Mouse (Mus musculus) frontal cortex, postnatal 14 days (tissue): ENCODE measurements around the gene Olfr1420.
"Not testable (repeated sequence)": the region's sequence is repeated elsewhere in the genome, so short reads cannot be mapped to it uniquely, and the experiment has no call there.

Source experiments
- DNase-seq, 2 experiments: peaks; one replicate each; pipeline ENCODE4 v3.0.0; 2022; ENCODE audit warnings: low spot score in 2 of 2

Olfr1420 gene

GRCm38 (mm10) chr19:11886265-11886664 lies at the start of gene Olfr1420:
Gene Olfr1420 (plus strand): TSS chr19:11886565.
- DNase-seq, result no peak

GRCm38 (mm10) chr19:11839119-11839518 lies 47.2 kb upstream of the Olfr1420 start, which contains the start of gene Olfr1417:
Gene Olfr1417 (minus strand): TSS chr19:11839219.
- no peak for DNase-seq

GRCm38 (mm10) chr19:11846333-11846732 lies 40.0 kb upstream of the Olfr1420 start:
- no peak for DNase-seq

- no peak for DNase-seq
Measured at GRCm38 (mm10) chr19:11852652-11853051, 33.7 kb upstream of the Olfr1420 start.

GRCm38 (mm10) chr19:11854821-11855220 lies 31.5 kb upstream of the Olfr1420 start:
- no peak for DNase-seq

- no peak for DNase-seq
Measured at GRCm38 (mm10) chr19:11856506-11856905, 29.9 kb upstream of the Olfr1420 start.

- DNase-seq, result no peak
Measured at GRCm38 (mm10) chr19:11860966-11861365, 25.4 kb upstream of the Olfr1420 start, which contains the start of gene Olfr1418. Gene Olfr1418 (minus strand): TSS chr19:11861066.

GRCm38 (mm10) chr19:11867837-11868236 lies 18.5 kb upstream of the Olfr1420 start:
- DNase-seq, result no peak

- DNase-seq, result no peak
Measured at GRCm38 (mm10) chr19:11875006-11875405, 11.4 kb upstream of the Olfr1420 start, which contains the start of gene Olfr1419. Gene Olfr1419 (minus strand): TSS chr19:11875106.

- not testable (repeated sequence) for DNase-seq
Measured at GRCm38 (mm10) chr19:11878404-11878803, 8.0 kb upstream of the Olfr1420 start.

GRCm38 (mm10) chr19:11911021-11911420 lies 24.7 kb downstream of the Olfr1420 start:
- DNase-seq, result no peak

GRCm38 (mm10) chr19:11911603-11912002 lies 25.2 kb downstream of the Olfr1420 start:
- peak in 1 of 2 experiments; percentile 16 for DNase-seq

GRCm38 (mm10) chr19:11912037-11912532 lies 25.7 kb downstream of the Olfr1420 start, which contains the start of gene Patl1:
Gene Patl1 (plus strand): TSS chr19:11912399.
- peak; percentile 98 for DNase-seq

- DNase-seq, result peak; percentile 17 to 29
Measured at GRCm38 (mm10) chr19:11912533-11913121, 26.3 kb downstream of the Olfr1420 start.

GRCm38 (mm10) chr19:11915804-11916203 lies 29.4 kb downstream of the Olfr1420 start:
- no peak for DNase-seq

GRCm38 (mm10) chr19:11922068-11922467 lies 35.7 kb downstream of the Olfr1420 start:
- DNase-seq, result no peak

GRCm38 (mm10) chr19:11922515-11922914 lies 36.1 kb downstream of the Olfr1420 start:
- not testable (repeated sequence) for DNase-seq

GRCm38 (mm10) chr19:11926380-11926779 lies 40.0 kb downstream of the Olfr1420 start:
- DNase-seq, result no peak

GRCm38 (mm10) chr19:11928025-11928748 lies 41.8 kb downstream of the Olfr1420 start:
- DNase-seq, result no peak

GRCm38 (mm10) chr19:11946460-11946859 lies 60.1 kb downstream of the Olfr1420 start:
- DNase-seq, result not testable (repeated sequence)
